Mouse (Mus musculus): Measurements from ENCODE around the gene Rassf8. TPM values are rescaled to one million over a fixed set of nuclear protein-coding genes. Genes with fewer than 3 reads are reported as not detected.

Gene Rassf8
- polyA plus RNA-seq, 1 experiment from 2014 or later = 2.4 TPM

DNA sequence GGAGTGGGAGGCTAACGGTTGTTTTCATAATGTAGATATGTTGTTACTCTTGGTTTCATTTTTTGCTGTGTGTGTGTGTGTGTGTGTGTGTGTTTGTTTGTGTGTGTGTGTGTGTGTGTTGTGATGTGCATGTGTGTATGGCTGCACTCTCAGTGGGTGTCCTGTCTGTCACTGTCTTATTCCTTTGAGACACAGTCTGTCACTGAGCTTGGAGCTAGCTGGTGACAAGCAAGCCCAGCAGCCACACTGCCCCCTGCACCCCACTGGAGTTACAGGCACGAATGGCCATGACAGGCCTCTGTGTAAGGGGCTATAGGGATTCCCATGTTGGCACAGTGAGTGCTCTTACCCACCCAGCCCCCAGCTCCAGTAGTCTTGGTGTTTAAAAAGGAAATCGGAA is 51.1 kb downstream of the Rassf8 start:
- Histone ChIP-seq H3K4me2 (ENCODE audit: low read length) (no peak overlapping the region), H3K4me3 (ENCODE audit: low read depth, low read length) (no peak overlapping the region), H3K36me3 (ENCODE audit: control insufficient read depth, insufficient read depth, low read length) (no peaks in the 10 kb centered on the region), H3K4me1 (ENCODE audit: control insufficient read depth, insufficient read depth, low read length) (no peaks in the 10 kb centered on the region; the same call in 1 of the 2 replicates), H3K27ac (ENCODE audit: low read depth, low read length) (no peak overlapping the region), H3K9ac (ENCODE audit: low read length) (no peak overlapping the region), H3K27me3 (replicated peaks; ENCODE audit: control insufficient read depth, insufficient read depth, low read length) (no peaks in the 10 kb centered on the region), H3K9me3 (replicated peaks; ENCODE audit: control insufficient read depth, low read length) (no peaks in the 10 kb centered on the region)
- WGBS = 52% methylated on average over 3 of the region's 3 CpGs
- DNase-seq (ENCODE audit: low spot score) = peak; percentile 30
- peak; percentile 48; the same call in 1 of the 2 replicates for ATAC-seq

- Histone ChIP-seq H3K27ac (ENCODE audit: low read depth, low read length) (no peak overlapping the region), H3K4me3 (ENCODE audit: low read depth, low read length) (no peak overlapping the region), H3K4me2 (ENCODE audit: low read length) (no peak overlapping the region), H3K27me3 (replicated peaks; ENCODE audit: control insufficient read depth, insufficient read depth, low read length) (no peaks in the 10 kb centered on the region), H3K36me3 (ENCODE audit: control insufficient read depth, insufficient read depth, low read length) (no peaks in the 10 kb centered on the region), H3K9me3 (replicated peaks; ENCODE audit: control insufficient read depth, low read length) (no peaks in the 10 kb centered on the region), H3K4me1 (ENCODE audit: control insufficient read depth, insufficient read depth, low read length) (no peaks in the 10 kb centered on the region; the same call in 1 of the 2 replicates), H3K9ac (ENCODE audit: low read length) (no peak overlapping the region)
- ATAC-seq (no peak), DNase-seq (ENCODE audit: low spot score) (no peak)
- WGBS = 90% methylated on average over 3 of the region's 3 CpGs
These were observed 55.4 kb downstream of the Rassf8 start for GRCm38 (mm10) chr6:145801796-145802488.

DNA sequence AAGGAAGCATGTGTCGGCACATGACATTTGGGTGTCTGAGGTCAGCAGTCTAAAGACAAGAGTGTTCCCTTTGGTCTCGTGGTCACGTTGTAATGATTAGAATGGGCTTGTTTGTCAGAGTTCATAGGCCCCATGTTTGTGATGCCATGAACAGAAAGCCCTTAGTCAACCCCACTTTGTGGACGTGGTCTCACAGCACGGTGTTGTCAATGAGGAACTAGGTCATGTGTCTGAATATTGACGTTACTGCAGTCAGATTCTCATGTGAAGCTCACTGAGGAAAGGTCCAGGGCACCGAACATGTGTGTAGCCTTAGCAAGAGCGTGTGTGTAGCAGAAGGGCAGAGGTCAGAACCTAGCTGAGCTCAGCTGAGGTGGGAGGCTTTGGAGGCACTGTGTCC is 56.3 kb downstream of the Rassf8 start:
- Histone ChIP-seq H3K9ac (ENCODE audit: low read length) (no peak overlapping the region), H3K27me3 (replicated peaks; ENCODE audit: control insufficient read depth, insufficient read depth, low read length) (no peaks in the 10 kb centered on the region), H3K36me3 (ENCODE audit: control insufficient read depth, insufficient read depth, low read length) (no peaks in the 10 kb centered on the region), H3K4me1 (ENCODE audit: control insufficient read depth, insufficient read depth, low read length) (no peaks in the 10 kb centered on the region), H3K4me2 (ENCODE audit: low read length) (no peak overlapping the region), H3K27ac (ENCODE audit: low read depth, low read length) (no peak overlapping the region), H3K9me3 (replicated peaks; ENCODE audit: control insufficient read depth, low read length) (no peaks in the 10 kb centered on the region), H3K4me3 (ENCODE audit: low read depth, low read length) (no peak overlapping the region)
- 91% methylated on average over 8 of the region's 8 CpGs for WGBS
- ATAC-seq (no peak), DNase-seq (ENCODE audit: low spot score) (no peak)

- no peak for ATAC-seq
- Histone ChIP-seq H3K27ac (ENCODE audit: low read depth, low read length) (no peak overlapping the region), H3K36me3 (ENCODE audit: control insufficient read depth, insufficient read depth, low read length) (no peaks in the 10 kb centered on the region), H3K4me1 (ENCODE audit: control insufficient read depth, insufficient read depth, low read length) (no peaks in the 10 kb centered on the region), H3K9me3 (replicated peaks; ENCODE audit: control insufficient read depth, low read length) (no peaks in the 10 kb centered on the region), H3K27me3 (replicated peaks; ENCODE audit: control insufficient read depth, insufficient read depth, low read length) (no peaks in the 10 kb centered on the region), H3K9ac (ENCODE audit: low read length) (no peak overlapping the region), H3K4me2 (ENCODE audit: low read length) (no peak overlapping the region), H3K4me3 (ENCODE audit: low read depth, low read length) (no peak overlapping the region)
- DNase-seq (ENCODE audit: low spot score) = no peak
- WGBS = 48% methylated on average over 3 of the region's 3 CpGs
These were observed 57.7 kb downstream of the Rassf8 start for GRCm38 (mm10) chr6:145804276-145804675.

DNA sequence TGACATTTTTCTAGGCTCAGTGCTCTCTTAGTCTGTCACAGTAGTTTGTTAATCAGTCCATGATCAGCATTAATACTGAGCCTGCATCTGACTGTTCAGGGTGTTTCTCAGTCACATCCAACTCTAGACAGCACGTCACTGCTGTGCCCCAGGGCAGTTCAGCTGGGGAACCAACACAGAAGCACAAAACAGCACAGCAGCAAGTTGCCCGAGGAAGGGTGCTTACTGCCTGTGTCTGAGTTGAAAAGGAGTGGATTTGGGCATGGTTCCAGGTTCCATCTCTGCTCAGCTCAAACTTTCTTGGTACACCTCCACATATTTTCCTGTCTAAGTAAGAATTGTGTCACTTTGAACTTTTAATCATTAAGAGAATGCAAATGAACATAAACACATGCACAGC is 60.2 kb downstream of the Rassf8 start:
- Histone ChIP-seq H3K4me3 (ENCODE audit: low read depth, low read length) (no peak overlapping the region), H3K4me2 (ENCODE audit: low read length) (no peak overlapping the region), H3K9ac (ENCODE audit: low read length) (no peak overlapping the region), H3K27ac (ENCODE audit: low read depth, low read length) (no peak overlapping the region), H3K4me1 (ENCODE audit: control insufficient read depth, insufficient read depth, low read length) (no peaks in the 10 kb centered on the region), H3K36me3 (ENCODE audit: control insufficient read depth, insufficient read depth, low read length) (no peaks in the 10 kb centered on the region), H3K9me3 (replicated peaks; ENCODE audit: control insufficient read depth, low read length) (no peaks in the 10 kb centered on the region), H3K27me3 (replicated peaks; ENCODE audit: control insufficient read depth, insufficient read depth, low read length) (no peaks in the 10 kb centered on the region)
- ATAC-seq (peak; percentile 75), DNase-seq (ENCODE audit: low spot score) (peak; percentile 42)
- 20% methylated on average over 2 of the region's 2 CpGs for whole genome bisulfite sequencing

- Histone ChIP-seq H3K4me1 (ENCODE audit: control insufficient read depth, insufficient read depth, low read length) (no peaks in the 10 kb centered on the region), H3K27me3 (replicated peaks; ENCODE audit: control insufficient read depth, insufficient read depth, low read length) (no peaks in the 10 kb centered on the region), H3K4me3 (ENCODE audit: low read depth, low read length) (no peak overlapping the region), H3K27ac (ENCODE audit: low read depth, low read length) (no peak overlapping the region), H3K9me3 (replicated peaks; ENCODE audit: control insufficient read depth, low read length) (no peaks in the 10 kb centered on the region), H3K4me2 (ENCODE audit: low read length) (no peak overlapping the region), H3K36me3 (ENCODE audit: control insufficient read depth, insufficient read depth, low read length) (no peaks in the 10 kb centered on the region), H3K9ac (ENCODE audit: low read length) (no peak overlapping the region)
- ATAC-seq (no peak), DNase-seq (ENCODE audit: low spot score) (no peak)
- WGBS = 91% methylated on average over 9 of the region's 9 CpGs
These were observed 61.4 kb downstream of the Rassf8 start for GRCm38 (mm10) chr6:145807929-145808328.

DNA sequence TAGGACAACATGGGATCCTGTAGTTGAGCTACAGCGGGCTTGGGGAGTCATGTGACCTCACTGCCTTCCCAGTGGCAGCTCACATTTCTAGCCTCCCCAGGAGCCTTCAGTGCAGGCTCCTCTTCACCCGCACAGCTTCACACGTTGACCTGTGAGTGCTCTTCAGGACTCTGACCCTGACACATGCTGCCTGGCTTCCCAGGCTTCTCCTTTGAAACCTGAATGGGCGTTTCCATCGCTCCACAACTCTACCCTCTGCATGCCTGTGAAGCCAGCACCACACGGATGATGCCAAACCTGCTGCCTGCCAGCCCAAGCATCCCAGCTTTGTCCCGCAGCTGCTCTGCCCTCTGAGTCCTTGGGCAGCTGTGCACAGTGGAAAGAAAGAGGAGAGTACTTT is 63.0 kb downstream of the Rassf8 start:
- Histone ChIP-seq H3K4me2 (ENCODE audit: low read length) (no peak overlapping the region), H3K27ac (ENCODE audit: low read depth, low read length) (no peak overlapping the region), H3K36me3 (ENCODE audit: control insufficient read depth, insufficient read depth, low read length) (no peaks in the 10 kb centered on the region), H3K9ac (ENCODE audit: low read length) (no peak overlapping the region), H3K4me3 (ENCODE audit: low read depth, low read length) (no peak overlapping the region), H3K4me1 (ENCODE audit: control insufficient read depth, insufficient read depth, low read length) (no peaks in the 10 kb centered on the region), H3K27me3 (replicated peaks; ENCODE audit: control insufficient read depth, insufficient read depth, low read length) (no peaks in the 10 kb centered on the region), H3K9me3 (replicated peaks; ENCODE audit: control insufficient read depth, low read length) (no peaks in the 10 kb centered on the region)
- DNase-seq (ENCODE audit: low spot score) (no peak), ATAC-seq (no peak)
- WGBS = 84% methylated on average over 7 of the region's 7 CpGs

DNA sequence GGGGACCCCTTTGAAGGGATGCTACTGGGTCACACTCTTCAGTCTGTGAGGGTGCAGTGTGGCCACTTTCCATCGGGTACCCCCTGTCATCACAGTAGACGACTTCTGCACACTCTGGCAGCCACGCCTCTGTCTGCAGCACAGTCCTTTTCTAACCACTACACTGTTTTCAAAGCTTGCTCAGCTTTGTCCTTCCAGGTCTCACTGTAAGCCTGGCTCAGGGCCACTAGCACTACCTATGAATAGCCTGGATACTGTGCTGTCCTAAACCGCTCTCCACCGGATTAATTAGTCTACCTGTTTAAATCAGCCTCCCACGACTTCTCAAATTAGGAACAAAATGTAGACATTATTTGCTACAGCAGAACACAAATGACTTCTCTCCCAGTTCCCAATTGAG is 63.5 kb downstream of the Rassf8 start:
- DNase-seq (ENCODE audit: low spot score) = no peak
- H3K9ac ChIP-seq (ENCODE audit: low read length) = no peak overlapping the region
- no peak overlapping the region for H3K4me3 ChIP-seq (ENCODE audit: low read depth, low read length)
- H3K4me1 ChIP-seq (ENCODE audit: control insufficient read depth, insufficient read depth, low read length) = no peaks in the 10 kb centered on the region
- no peaks in the 10 kb centered on the region for H3K9me3 ChIP-seq (replicated peaks; ENCODE audit: control insufficient read depth, low read length)
- no peaks in the 10 kb centered on the region for H3K27me3 ChIP-seq (replicated peaks; ENCODE audit: control insufficient read depth, insufficient read depth, low read length)
- 56% methylated on average over 6 of the region's 6 CpGs for WGBS
- no peak overlapping the region for H3K27ac ChIP-seq (ENCODE audit: low read depth, low read length)
- H3K4me2 ChIP-seq (ENCODE audit: low read length) = no peak overlapping the region
- no peaks in the 10 kb centered on the region for H3K36me3 ChIP-seq (ENCODE audit: control insufficient read depth, insufficient read depth, low read length)
- no peak for ATAC-seq

GRCm38 (mm10) chr6:145811174-145811573 is 64.6 kb downstream of the Rassf8 start:
- H3K27ac ChIP-seq (ENCODE audit: low read depth, low read length) = no peak overlapping the region
- ATAC-seq (no peak), DNase-seq (ENCODE audit: low spot score) (no peak)
- no peak overlapping the region for H3K4me2 ChIP-seq (ENCODE audit: low read length)
- WGBS = 94% methylated on average over 1 of the region's 1 CpGs
- no peaks in the 10 kb centered on the region for H3K27me3 ChIP-seq (replicated peaks; ENCODE audit: control insufficient read depth, insufficient read depth, low read length)
- H3K36me3 ChIP-seq (ENCODE audit: control insufficient read depth, insufficient read depth, low read length) = no peaks in the 10 kb centered on the region
- H3K4me3 ChIP-seq (ENCODE audit: low read depth, low read length) = no peak overlapping the region
- no peaks in the 10 kb centered on the region for H3K9me3 ChIP-seq (replicated peaks; ENCODE audit: control insufficient read depth, low read length)
- no peaks in the 10 kb centered on the region for H3K4me1 ChIP-seq (ENCODE audit: control insufficient read depth, insufficient read depth, low read length)
- H3K9ac ChIP-seq (ENCODE audit: low read length) = no peak overlapping the region
